Mouse (Mus musculus) cerebellum, adult 2 months (tissue): ENCODE measurements around the gene Wdfy1.

ENCODE experiments used
- CTCF ChIP-seq: fragments of 200-500 bp; IDR thresholded peaks from 2 replicates; pipeline ENCODE4 v1.5.1; 2011; ENCODE audit warnings: low read depth, mild to moderate bottlenecking, control low read depth, low read length, moderate library complexity, borderline replicate concordance; ENCODE audit not compliant: insufficient read depth
- POLR2A ChIP-seq: fragments of 200-500 bp; IDR thresholded peaks from 2 replicates; pipeline ENCODE4 v1.6.1; 2011; ENCODE audit warnings: low read length, control low read depth, borderline replicate concordance; ENCODE audit not compliant: insufficient read depth

GRCm38 (mm10) chr1:79698506-79698905, 77.4 kb downstream of the Wdfy1 start:
- TF ChIP-seq CTCF, result no peak
- no peak for TF ChIP-seq POLR2A
